Mouse (Mus musculus) adrenal gland, adult 18-20 months (tissue): ENCODE data around the gene Gm6176. TPM values are rescaled to one million over a fixed set of nuclear protein-coding genes. Genes with fewer than 3 reads are reported as not detected.
"Not testable (repeated sequence)": the region's sequence is repeated elsewhere in the genome, so short reads cannot be mapped to it uniquely, and the experiment has no call there.

ENCODE experiments used
- DNase-seq, 2 experiments: peaks; one replicate each; pipeline ENCODE4 v3.0.0; 2021 to 2022; ENCODE audit warnings: low spot score in 2 of 2
- long read RNA-seq, 2 experiments: library from polyadenylated mRNA; stranded (forward); transcript quantifications; one replicate each; pipeline ENCODE4 v2.0.0; 2021
- total RNA-seq, 2 experiments: library from RNA; stranded (reverse); gene quantifications; 1 replicate in 1 of 2; 2 replicates in 1 of 2; pipeline ENCODE4 v1.2.3; 2021

Gene Gm6176
- total RNA-seq = not detected
- long read RNA-seq, experiment 1 = 0 reads
- long read RNA-seq, experiment 2 = 0 reads

DNA sequence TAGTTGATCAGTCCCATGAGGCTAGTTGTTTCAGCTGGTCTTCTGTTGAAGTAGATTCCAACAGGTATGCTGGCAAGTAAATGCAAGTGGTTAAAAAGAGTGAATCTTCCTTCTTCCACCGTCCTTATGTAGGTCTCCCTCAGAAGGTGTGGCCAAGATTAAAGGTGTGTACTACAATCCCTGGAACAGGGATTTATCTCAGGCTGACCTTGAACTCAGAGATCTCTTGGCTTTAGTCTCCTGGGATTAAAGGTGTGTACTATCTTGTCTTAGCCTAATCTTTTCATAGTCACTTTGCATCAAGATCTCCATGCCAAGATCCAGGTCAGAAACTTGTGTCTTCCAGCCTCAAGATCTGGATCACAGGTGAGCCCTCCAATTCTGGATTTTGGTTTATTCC is at the start of gene Gm6176:
TSS of gene Gm6176 (minus strand) at position 101 of the 400 bp plus-strand sequence.
- DNase-seq = not testable (repeated sequence)

DNA sequence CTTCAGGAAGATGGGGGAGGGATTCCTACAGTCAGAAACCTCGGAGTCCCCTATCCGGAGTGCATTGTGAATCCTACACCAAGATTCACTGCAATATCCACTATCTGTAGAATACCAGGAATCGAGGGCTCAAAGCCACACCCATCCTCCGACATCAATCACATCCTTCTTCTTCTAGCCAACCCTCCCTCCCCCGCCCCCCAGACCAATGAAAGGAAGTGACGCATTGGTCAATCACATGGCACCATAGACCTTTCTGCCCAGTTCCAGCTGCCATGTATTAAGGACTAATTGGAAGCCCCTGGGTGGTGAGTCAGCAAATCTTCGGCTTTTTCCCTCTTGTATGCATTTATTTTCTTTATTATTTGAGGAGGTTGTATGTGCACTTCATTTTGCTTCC is 12.7 kb upstream of the Gm6176 start, which contains the start of gene Vmn1r139:
TSS of gene Vmn1r139 (plus strand) at position 301 of the 400 bp plus-strand sequence.
- DNase-seq = not testable (repeated sequence)

DNA sequence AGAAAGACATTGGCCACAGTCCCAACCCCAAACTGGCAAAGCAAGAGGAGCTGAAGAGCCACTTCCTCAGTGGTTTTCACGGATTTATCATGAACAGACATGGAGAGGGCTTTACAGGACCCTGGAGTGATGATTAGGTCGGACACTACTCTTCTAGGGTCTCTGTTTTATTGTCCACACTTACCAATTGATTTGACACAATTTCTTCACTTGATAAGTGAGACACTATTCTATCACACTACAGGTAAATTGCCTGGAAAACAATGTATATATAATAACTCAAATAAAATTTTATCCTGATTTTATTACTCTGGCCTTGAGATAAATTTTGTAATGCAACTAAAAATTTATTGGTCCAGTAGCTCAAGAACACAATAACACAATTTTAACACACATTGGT is 27.3 kb downstream of the Gm6176 start, which contains the start of gene Vmn1r138:
TSS of gene Vmn1r138 (minus strand) at position 101 of the 400 bp plus-strand sequence.
- DNase-seq = not testable (repeated sequence)

Other genes with a start within 250 kb of the Gm6176 start
- not detected for gene Vmn1r135, start 224.0 kb downstream of the Gm6176 start, total RNA-seq
- gene Gm5725, start 212.0 kb downstream of the Gm6176 start, total RNA-seq = not detected
- not detected for gene Gm5891, start 135.0 kb downstream of the Gm6176 start, total RNA-seq
- gene Vmn1r137, start 61.7 kb downstream of the Gm6176 start, total RNA-seq = not detected
- gene Vmn1r138, start 27.4 kb downstream of the Gm6176 start, total RNA-seq = not detected
- gene Vmn1r139, start 12.8 kb upstream of the Gm6176 start, total RNA-seq = not detected
- not detected for gene Gm16451, start 61.9 kb upstream of the Gm6176 start, total RNA-seq
- gene Gm10666, start 78.4 kb upstream of the Gm6176 start, total RNA-seq = not detected
- gene Vmn1r142, start 107.7 kb upstream of the Gm6176 start, total RNA-seq = not detected
- gene Vmn1r143, start 133.1 kb upstream of the Gm6176 start, total RNA-seq = not detected
- gene Gm8653, start 145.0 kb upstream of the Gm6176 start, total RNA-seq = not detected
- gene Gm8453, start 173.2 kb upstream of the Gm6176 start, total RNA-seq = not detected